Mouse (Mus musculus) adrenal gland, adult (tissue): Measurements from ENCODE around the gene Ocel1.
A peak's percentile ranks its signal among the peaks of the same experiment; 100 is the strongest.
"Not testable (repeated sequence)": the region's sequence is repeated elsewhere in the genome, so short reads cannot be mapped to it uniquely, and the experiment has no call there.

Experiments
- DNase-seq, 2 experiments: peaks; one replicate each; pipeline ENCODE4 v3.0.0; 2022 to 2023; ENCODE audit warnings: low spot score in 1 of 2; ENCODE audit not compliant: inconsistent age in 2 of 2

Gene Ocel1

DNA sequence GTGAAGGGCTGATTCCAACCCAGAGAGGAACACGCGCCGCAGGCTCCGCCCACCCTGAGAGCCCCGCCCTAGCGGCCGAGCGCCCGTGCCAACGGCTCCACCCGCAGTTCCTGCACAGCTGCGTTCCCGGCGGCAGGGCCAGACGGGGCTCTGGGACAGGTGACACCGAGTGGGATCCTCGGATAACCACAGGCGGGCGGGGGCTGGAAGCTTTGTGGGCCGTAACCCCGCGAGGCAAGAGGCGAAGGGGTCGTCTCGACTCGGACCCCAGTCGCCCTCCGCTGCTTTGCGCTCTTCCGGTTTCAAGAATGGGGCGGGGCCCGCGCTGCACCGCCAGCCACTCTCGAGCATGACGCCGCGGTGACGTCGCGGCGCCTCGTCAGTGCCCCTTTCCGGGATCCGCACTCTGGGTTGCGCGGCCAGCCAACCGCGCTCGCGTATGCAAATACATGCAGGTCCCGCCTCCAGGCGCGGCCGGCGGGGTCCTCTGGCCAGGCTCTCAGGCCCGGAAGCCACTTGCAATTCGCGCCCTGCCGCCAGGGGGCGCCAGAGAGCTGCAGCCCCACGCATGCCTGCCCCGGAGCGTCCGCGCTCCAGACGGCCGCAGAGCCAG is at the start of gene Ocel1:
TSS of gene Ocel1 (plus strand) at position 63 of the 613 bp plus-strand sequence.
- DNase-seq, result peak; percentile 99

DNA sequence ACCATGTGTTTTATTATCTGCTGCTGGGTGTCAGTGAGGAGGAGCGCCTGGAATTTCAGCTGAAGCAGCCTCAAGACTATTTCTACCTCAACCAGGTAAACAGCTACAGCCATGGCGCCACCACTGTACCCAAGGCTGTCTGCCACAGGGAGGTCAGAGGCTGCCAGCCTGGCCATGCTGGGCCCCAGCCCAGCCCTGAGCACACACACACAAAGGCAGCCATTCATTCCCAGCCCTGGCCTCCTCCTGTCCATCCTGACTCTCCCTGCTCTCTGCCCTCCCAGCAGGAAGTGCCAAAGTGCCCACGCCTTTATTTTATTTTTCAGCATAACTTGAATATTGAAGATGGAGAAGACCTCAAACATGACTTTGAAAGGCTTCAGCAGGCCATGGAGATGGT is 48.2 kb upstream of the Ocel1 start:
- DNase-seq, result no peak

GRCm38 (mm10) chr8:71324848-71325247 is 46.2 kb upstream of the Ocel1 start:
- peak in 1 of 2 experiments; percentile 69 for DNase-seq

GRCm38 (mm10) chr8:71337834-71338233 is 33.3 kb upstream of the Ocel1 start:
- DNase-seq, result not testable (repeated sequence)

DNA sequence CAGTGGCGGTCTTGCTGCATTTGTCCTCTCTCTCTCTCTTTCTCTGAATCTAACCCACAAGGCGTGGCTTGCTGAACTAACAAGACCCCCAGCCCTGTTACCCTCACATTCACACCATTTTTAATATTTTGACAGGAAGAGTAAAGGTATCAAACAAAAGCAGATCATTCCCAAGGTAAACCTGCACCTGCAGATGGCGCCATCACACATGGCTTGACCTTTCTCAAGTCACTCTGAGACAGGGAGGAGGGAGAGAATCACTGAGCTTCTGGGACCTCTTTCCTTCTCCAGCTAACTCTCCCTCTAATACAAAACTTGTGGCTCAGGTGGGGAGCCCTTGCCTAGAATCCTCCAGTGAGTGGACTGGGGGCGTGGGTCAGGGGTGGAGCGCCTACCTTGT is 30.5 kb upstream of the Ocel1 start:
- DNase-seq, result peak in 1 of 2 experiments; percentile 65

- no peak for DNase-seq
Measured at GRCm38 (mm10) chr8:71346581-71346980, 24.5 kb upstream of the Ocel1 start.

DNA sequence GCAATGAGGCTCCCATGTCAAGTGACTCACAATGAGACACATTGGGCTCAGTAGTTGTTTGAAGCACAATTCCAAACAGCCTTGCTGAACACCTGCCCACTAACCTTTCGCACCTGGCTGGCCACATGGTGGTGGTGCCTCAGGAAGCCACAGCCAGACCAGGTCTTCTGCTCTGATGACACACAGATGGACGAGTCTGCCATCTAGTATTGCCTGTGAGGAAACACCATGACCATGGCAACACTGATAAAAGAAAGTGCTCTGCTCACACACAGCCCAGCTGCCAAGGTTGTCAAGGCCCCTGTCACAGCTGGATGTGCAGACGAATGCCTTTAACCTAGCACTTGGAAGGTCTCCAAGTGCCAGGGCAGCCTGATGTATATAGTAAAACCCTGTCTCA is 20.0 kb upstream of the Ocel1 start:
- peak in 1 of 2 experiments; percentile 53 for DNase-seq

- no peak for DNase-seq
Measured at GRCm38 (mm10) chr8:71351520-71351919, 19.6 kb upstream of the Ocel1 start.

DNA sequence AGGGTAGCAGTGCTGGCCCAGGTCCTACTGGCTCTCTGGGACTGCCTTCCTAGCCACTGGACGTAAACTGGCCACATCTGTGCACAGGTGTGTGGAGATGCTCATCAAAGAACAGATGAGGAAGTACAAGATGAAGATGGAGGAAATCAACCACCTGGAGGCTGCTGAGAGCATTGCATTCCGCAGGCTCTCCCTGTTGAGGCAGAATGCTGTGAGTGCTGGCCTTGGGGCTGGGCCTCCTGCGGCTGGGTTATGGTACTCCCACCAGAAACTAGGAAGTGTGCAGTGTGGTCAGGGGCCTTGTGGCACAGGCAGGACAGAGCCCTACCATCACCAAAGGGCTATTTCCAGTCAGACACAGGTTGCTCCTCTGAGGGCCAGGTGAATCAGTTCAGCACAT is 13.1 kb upstream of the Ocel1 start:
- no peak for DNase-seq

- peak; percentile 97 to 99 for DNase-seq
Measured at GRCm38 (mm10) chr8:71366771-71367528, 4.1 kb upstream of the Ocel1 start, which contains the start of gene Use1. Gene Use1 (plus strand): TSS chr8:71366848.

GRCm38 (mm10) chr8:71367529-71368176 is 3.4 kb upstream of the Ocel1 start:
- peak in 1 of 2 experiments; percentile 68 for DNase-seq

GRCm38 (mm10) chr8:71368366-71368765 is 2.7 kb upstream of the Ocel1 start:
- DNase-seq, result peak; percentile 53 to 68

DNA sequence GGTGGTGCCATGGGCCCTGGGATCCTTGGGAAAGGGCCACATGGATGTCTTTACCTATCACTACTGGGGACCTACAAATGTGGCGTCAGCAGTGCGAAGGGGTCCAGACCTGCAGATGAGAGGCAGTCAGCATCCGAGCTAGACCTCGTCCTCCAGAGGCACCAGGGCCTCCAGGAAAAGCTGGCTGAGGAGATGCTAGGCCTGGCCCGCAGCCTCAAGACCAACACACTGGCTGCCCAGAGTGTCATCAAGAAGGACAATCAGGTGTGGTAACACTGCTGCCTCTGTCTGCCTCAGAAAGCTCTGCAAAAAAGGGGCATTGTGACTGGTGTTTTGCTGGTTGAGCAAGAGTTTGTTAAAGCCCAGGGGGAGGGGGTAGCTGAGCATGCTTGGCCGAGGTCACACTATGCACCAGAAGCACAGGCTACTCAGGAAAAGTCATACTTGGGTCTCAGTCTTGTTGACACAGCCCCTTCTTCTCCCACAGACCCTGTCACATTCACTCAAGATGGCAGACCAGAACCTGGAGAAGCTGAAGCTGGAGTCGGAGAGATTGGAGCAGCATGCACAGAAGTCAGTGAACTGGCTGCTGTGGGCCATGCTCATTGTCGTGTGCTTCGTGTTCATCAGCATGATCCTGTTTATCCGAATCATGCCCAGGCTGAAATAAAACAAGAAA is 1.9 kb upstream of the Ocel1 start:
- DNase-seq, result peak; percentile 27 to 46

DNA sequence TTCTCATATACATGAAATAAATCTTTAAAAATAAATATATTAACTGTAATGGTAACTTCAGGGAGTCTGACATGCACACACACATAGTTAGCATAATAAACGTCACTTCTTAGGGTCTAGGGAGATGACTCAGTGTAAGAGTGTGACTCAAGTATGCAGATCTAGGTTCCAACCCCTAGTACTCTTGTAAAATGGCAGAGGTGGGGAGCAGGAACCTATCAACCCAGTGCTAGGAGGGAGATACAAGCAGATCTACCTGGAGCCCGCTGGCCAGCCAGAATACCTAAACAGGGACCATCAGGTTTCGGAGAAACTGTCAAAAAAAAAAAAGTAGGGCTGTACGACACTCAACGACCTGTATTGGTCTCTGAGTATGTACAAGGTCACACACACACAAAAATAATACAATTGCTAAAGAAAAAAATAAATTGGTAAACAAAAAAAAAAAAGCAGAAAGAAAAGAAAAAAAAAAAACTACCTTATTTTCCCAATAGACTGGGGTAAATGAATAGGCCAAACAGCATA is 325 bp upstream of the Ocel1 start:
- peak in 1 of 2 experiments; percentile 73 for DNase-seq

GRCm38 (mm10) chr8:71372427-71372826 is 1.3 kb downstream of the Ocel1 start:
- peak; percentile 56 to 64 for DNase-seq

DNA sequence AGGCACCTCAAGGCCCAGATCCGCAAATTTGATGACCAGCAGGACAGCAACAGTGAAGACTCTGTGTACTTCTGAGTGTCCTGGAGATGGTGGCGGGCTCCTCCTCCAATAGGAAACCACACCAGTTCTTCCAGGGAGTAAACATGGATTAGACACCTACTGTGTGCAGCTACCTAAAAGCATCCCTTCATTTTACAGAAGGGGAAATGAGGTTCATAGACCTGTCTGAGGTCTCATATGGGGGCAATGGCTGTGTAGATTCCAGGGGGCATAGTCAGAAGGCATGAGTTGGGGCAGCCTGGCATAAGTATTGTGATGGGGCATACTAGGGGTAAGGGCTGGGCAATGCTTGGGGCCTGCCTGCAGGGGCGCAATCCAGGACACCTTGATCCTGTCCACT is 1.9 kb downstream of the Ocel1 start:
- DNase-seq, result no peak

DNA sequence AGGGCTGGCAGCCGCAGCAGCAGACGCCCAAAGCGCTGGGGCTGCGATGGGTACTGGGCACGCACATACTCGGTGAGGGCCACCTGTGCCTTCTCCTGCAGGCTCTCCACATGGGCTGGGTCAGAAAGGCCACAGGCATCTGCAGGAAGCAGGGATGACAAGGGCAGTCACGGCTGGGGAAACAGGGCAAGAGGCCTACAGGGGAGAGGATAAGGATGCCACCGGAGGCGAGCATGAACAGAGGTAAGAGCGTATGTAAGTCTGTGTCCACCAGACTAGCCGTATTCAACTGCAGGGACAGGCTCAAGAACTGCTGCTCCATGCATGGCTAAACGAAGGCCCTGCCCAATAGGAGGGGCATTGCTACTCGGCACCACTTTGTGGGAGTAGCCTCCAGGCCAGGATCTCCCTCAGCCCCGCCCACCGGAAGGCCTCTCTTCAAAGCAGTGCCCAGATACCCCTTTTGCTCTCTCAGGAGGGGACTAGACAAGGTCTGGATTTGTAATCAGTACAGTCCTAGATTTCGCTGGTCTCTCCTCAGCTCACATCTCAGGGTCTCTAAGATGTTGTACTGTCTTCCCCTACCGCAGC is 3.6 kb downstream of the Ocel1 start:
- peak; percentile 49 to 68 for DNase-seq

DNA sequence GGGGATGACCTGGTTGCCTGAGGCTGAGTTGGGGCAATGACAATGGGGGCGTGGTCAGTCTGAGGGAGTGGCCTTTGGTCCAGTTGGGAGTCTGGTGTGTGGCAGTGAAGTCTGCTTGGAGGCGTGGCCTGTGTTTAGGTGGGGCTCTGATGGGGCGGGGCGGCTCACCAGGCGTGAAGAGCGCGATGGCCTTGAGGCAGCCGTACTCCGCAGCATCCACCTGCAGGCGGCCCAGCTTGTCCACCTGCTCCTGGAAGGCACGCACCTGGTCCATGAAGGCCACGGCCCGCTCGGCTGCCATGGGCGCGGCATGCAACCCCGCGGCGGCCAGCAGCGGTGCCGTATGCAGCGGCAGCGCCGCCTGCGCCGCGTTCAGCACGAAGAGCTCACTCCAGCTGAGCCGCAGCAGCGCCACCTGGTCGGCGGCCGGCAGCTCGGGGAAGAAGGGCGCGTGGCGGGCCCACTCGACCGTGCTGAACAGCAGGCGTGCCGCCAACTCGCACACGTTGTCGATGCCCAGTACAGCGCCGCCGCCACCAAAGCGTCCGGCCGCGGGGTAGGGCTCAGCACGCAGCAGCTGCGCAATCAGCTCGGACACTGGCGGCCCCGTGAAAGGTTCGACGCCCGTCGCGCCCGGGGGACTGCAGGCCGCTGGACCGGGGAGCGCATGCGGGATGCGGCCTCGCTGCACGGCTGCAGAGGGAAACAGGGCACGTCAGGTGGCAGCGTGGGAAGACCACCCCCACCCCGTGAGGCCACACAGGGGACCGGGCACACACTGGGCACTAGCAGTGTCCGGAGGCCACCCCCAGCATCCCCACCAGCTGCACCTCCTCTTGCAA is 4.7 kb downstream of the Ocel1 start:
- DNase-seq, result peak; percentile 86 to 92

GRCm38 (mm10) chr8:71376423-71377030 is 5.4 kb downstream of the Ocel1 start:
- peak; percentile 33 to 57 for DNase-seq
